Mouse (Mus musculus): ENCODE measurements at regions not wholly inside any gene's neighbourhood (a gene's known extent, or its start where the extent isn't known, plus 50 kb on each side); places are given as distances from the start of the nearest gene placed in this dataset.

- Histone ChIP-seq H3K4me3 (ENCODE audit: insufficient read depth, low read depth, low read length) (no peak overlapping the region; the same call in 1 of the 2 replicates), H3K27ac (replicated peaks; ENCODE audit: low read depth, low read length) (no peak overlapping the region), H3K4me1 (ENCODE audit: control insufficient read depth, insufficient read depth, insufficient read length, low read length) (no peaks in the 10 kb centered on the region)
These were observed 52.0 kb downstream of the 4930426L09Rik start for GRCm38 (mm10) chr2:19049877-19050731.

GRCm38 (mm10) chr2:19055500-19055899, 57.4 kb downstream of the 4930426L09Rik start:
- Histone ChIP-seq H3K4me1 (ENCODE audit: control insufficient read depth, insufficient read depth, insufficient read length, low read length) (no peaks in the 10 kb centered on the region), H3K27ac (replicated peaks; ENCODE audit: low read depth, low read length) (no peak overlapping the region; the same call in 1 of the 2 replicates), H3K4me3 (ENCODE audit: insufficient read depth, low read depth, low read length) (no peak overlapping the region)

GRCm38 (mm10) chr2:19057859-19058258, 59.7 kb downstream of the 4930426L09Rik start:
- Histone ChIP-seq H3K27ac (replicated peaks; ENCODE audit: low read depth, low read length) (peak overlapping the region; percentile 24; the same call in 1 of the 2 replicates), H3K4me1 (ENCODE audit: control insufficient read depth, insufficient read depth, insufficient read length, low read length) (no peaks in the 10 kb centered on the region), H3K4me3 (ENCODE audit: insufficient read depth, low read depth, low read length) (no peak overlapping the region)

GRCm38 (mm10) chr2:19058765-19059164, 60.6 kb downstream of the 4930426L09Rik start:
- no peaks in the 10 kb centered on the region for H3K4me1 ChIP-seq (ENCODE audit: control insufficient read depth, insufficient read depth, insufficient read length, low read length)
- H3K4me3 ChIP-seq (ENCODE audit: insufficient read depth, low read depth, low read length): no peak overlapping the region
- H3K27ac ChIP-seq (replicated peaks; ENCODE audit: low read depth, low read length): no peak overlapping the region

- no peaks in the 10 kb centered on the region for H3K4me1 ChIP-seq (ENCODE audit: control insufficient read depth, insufficient read depth, insufficient read length, low read length)
- H3K4me3 ChIP-seq (ENCODE audit: insufficient read depth, low read depth, low read length): no peak overlapping the region
- no peak overlapping the region for H3K27ac ChIP-seq (replicated peaks; ENCODE audit: low read depth, low read length)
These were observed 61.1 kb downstream of the 4930426L09Rik start for GRCm38 (mm10) chr2:19059246-19059645.

GRCm38 (mm10) chr2:19060218-19060915, 62.2 kb downstream of the 4930426L09Rik start:
- H3K4me3 ChIP-seq (ENCODE audit: insufficient read depth, low read depth, low read length): no peak overlapping the region
- no peaks in the 10 kb centered on the region for H3K4me1 ChIP-seq (ENCODE audit: control insufficient read depth, insufficient read depth, insufficient read length, low read length)
- H3K27ac ChIP-seq (replicated peaks; ENCODE audit: low read depth, low read length): no peak overlapping the region

GRCm38 (mm10) chr2:19064560-19065362, 66.6 kb downstream of the 4930426L09Rik start:
- no peak overlapping the region for H3K4me3 ChIP-seq (ENCODE audit: insufficient read depth, low read depth, low read length)
- H3K27ac ChIP-seq (replicated peaks; ENCODE audit: low read depth, low read length): no peak overlapping the region
- H3K4me1 ChIP-seq (ENCODE audit: control insufficient read depth, insufficient read depth, insufficient read length, low read length): no peaks in the 10 kb centered on the region

- Histone ChIP-seq H3K4me1 (ENCODE audit: control insufficient read depth, insufficient read depth, insufficient read length, low read length) (no peaks in the 10 kb centered on the region), H3K27ac (replicated peaks; ENCODE audit: low read depth, low read length) (no peak overlapping the region)
These were observed 67.4 kb downstream of the 4930426L09Rik start for GRCm38 (mm10) chr2:19065511-19065910.

GRCm38 (mm10) chr2:19068161-19068560, 70.0 kb downstream of the 4930426L09Rik start:
- Histone ChIP-seq H3K27ac (replicated peaks; ENCODE audit: low read depth, low read length) (no peak overlapping the region), H3K4me3 (ENCODE audit: insufficient read depth, low read depth, low read length) (no peak overlapping the region), H3K4me1 (ENCODE audit: control insufficient read depth, insufficient read depth, insufficient read length, low read length) (no peaks in the 10 kb centered on the region)

More at GRCm38 (mm10) chr2:19065511-19065910, 67.4 kb downstream of the 4930426L09Rik start:
- no peak overlapping the region for H3K4me3 ChIP-seq (ENCODE audit: insufficient read depth, low read depth, low read length)

GRCm38 (mm10) chr2:19083816-19084215, 85.7 kb downstream of the 4930426L09Rik start:
- Histone ChIP-seq H3K27ac (replicated peaks; ENCODE audit: low read depth, low read length) (no peak overlapping the region), H3K4me3 (ENCODE audit: insufficient read depth, low read depth, low read length) (no peak overlapping the region), H3K4me1 (ENCODE audit: control insufficient read depth, insufficient read depth, insufficient read length, low read length) (no peaks in the 10 kb centered on the region)

GRCm38 (mm10) chr2:19085105-19085504, 87.0 kb downstream of the 4930426L09Rik start:
- Histone ChIP-seq H3K4me1 (ENCODE audit: control insufficient read depth, insufficient read depth, insufficient read length, low read length) (no peaks in the 10 kb centered on the region), H3K4me3 (ENCODE audit: insufficient read depth, low read depth, low read length) (no peak overlapping the region), H3K27ac (replicated peaks; ENCODE audit: low read depth, low read length) (no peak overlapping the region)

GRCm38 (mm10) chr2:19086167-19086566, 88.0 kb downstream of the 4930426L09Rik start:
- no peak overlapping the region for H3K27ac ChIP-seq (replicated peaks; ENCODE audit: low read depth, low read length)
- H3K4me1 ChIP-seq (ENCODE audit: control insufficient read depth, insufficient read depth, insufficient read length, low read length): no peaks in the 10 kb centered on the region
- no peak overlapping the region for H3K4me3 ChIP-seq (ENCODE audit: insufficient read depth, low read depth, low read length)

- Histone ChIP-seq H3K27ac (replicated peaks; ENCODE audit: low read depth, low read length) (no peak overlapping the region), H3K4me1 (ENCODE audit: control insufficient read depth, insufficient read depth, insufficient read length, low read length) (no peaks in the 10 kb centered on the region), H3K4me3 (ENCODE audit: insufficient read depth, low read depth, low read length) (no peak overlapping the region)
These were observed 88.5 kb downstream of the 4930426L09Rik start for GRCm38 (mm10) chr2:19086621-19087020.

- Histone ChIP-seq H3K4me1 (ENCODE audit: control insufficient read depth, insufficient read depth, insufficient read length, low read length) (no peaks in the 10 kb centered on the region), H3K27ac (replicated peaks; ENCODE audit: low read depth, low read length) (no peak overlapping the region), H3K4me3 (ENCODE audit: insufficient read depth, low read depth, low read length) (no peak overlapping the region)
These were observed 99.7 kb upstream of the Armc3 start for GRCm38 (mm10) chr2:19099384-19099783.

- Histone ChIP-seq H3K4me1 (ENCODE audit: control insufficient read depth, insufficient read depth, insufficient read length, low read length) (no peaks in the 10 kb centered on the region), H3K27ac (replicated peaks; ENCODE audit: low read depth, low read length) (no peak overlapping the region), H3K4me3 (ENCODE audit: insufficient read depth, low read depth, low read length) (no peak overlapping the region)
These were observed 90.3 kb upstream of the Armc3 start for GRCm38 (mm10) chr2:19108753-19109152.
